24 mouse cellular contexts compared by ENCODE assay signal in the genomic region with DNA sequence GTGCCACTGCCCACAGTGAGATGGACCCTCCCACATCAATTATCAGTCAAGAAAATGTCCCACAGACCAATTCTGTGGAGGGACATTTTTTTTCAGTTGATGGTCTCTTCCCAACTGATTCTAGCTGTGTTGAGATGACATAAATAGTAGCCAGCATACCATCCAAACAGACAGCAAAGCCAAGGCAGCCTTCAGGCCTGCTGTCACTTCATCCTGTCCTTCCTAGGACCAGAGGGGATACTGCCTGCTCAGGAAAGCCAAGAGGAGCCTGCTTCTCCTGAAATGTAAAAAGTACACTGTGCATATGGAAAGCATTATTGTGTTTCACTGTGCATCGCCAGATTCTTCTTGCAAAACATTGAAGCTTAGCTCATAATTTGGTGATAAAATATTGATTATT. TPM values are rescaled to one million over a fixed set of nuclear protein-coding genes. Genes with fewer than 3 reads are reported as not detected.
DNase-seq lines count a peak whose midpoint lies in the region; TF ChIP-seq lines count a peak whose summit lies in the region.
"Had no signal": no experiment of that assay in that cellular context is flagged by ENCODE, and none has a peak within 500 bp of the region (broad histone marks: within the 10 kb centered on the region; RNA-seq: fewer than 3 reads in every experiment).

No protein-coding gene starts in this region.

- H3K27ac ChIP-seq in cerebellum, adult 2 months (ENCODE audit: insufficient read depth, low read length): peak overlapping the region; percentile 13
- H3K27ac ChIP-seq: embryonic facial prominence, embryonic 12.5 days; embryonic facial prominence, embryonic 15.5 days; heart, adult 2 months; hindbrain, embryonic 12.5 days; hindbrain, embryonic 15.5 days had no signal

- no peak overlapping the region for H3K4me3 ChIP-seq in cerebellum, adult 2 months (replicated peaks; ENCODE audit: insufficient read depth, low read depth, low read length)
- H3K4me3 ChIP-seq: embryonic facial prominence, embryonic 12.5 days; embryonic facial prominence, embryonic 15.5 days; heart, adult 2 months; hindbrain, embryonic 12.5 days; hindbrain, embryonic 15.5 days had no signal

- 54% methylated on average over 1 of the region's 1 CpGs for WGBS in cerebellum, adult 2 months

- H3K4me1 ChIP-seq in cerebellum, adult 2 months (ENCODE audit: control insufficient read depth, insufficient read depth, low read length): peaks cover 31% of the 10 kb centered on the region
- H3K4me1 ChIP-seq: embryonic facial prominence, embryonic 12.5 days; embryonic facial prominence, embryonic 15.5 days; hindbrain, embryonic 12.5 days; hindbrain, embryonic 15.5 days had no signal

- TF ChIP-seq POLR2A in cerebellum, adult 2 months (IDR thresholded peaks at IDR 0.05; ENCODE audit: borderline replicate concordance, insufficient read depth, low read length): no peak

- H3K27me3 ChIP-seq in cerebellum, adult 2 months (ENCODE audit: control insufficient read depth, insufficient read depth, low read length): no peaks in the 10 kb centered on the region
- H3K27me3 ChIP-seq: embryonic facial prominence, embryonic 12.5 days; embryonic facial prominence, embryonic 15.5 days; hindbrain, embryonic 12.5 days; hindbrain, embryonic 15.5 days had no signal

- TF ChIP-seq CTCF in cerebellum, adult 2 months (IDR thresholded peaks at IDR 0.05; ENCODE audit: borderline replicate concordance, insufficient read depth, low read depth, low read length): no peak

- peak; percentile 4 for DNase-seq in cerebellum, adult 11 months
- DNase-seq in cerebellum, postnatal 36 days: no peak
- peak in 1 of 2 experiments; percentile 50 for DNase-seq in cerebellum, adult 2 months
- DNase-seq in cerebellum, postnatal 10 days: no peak
- peak; percentile 50 for DNase-seq in heart, adult 11 months
- DNase-seq in heart, adult 9 months (ENCODE audit: low spot score in 2 of 2): no peak
- DNase-seq: adrenal gland, adult 8-10 months; adrenal gland, postnatal 25 days; gastrocnemius, postnatal 25 days; heart, adult 2 months; kidney, adult 2 months had no signal

RNA-seq across cellular contexts. Expression of gene 4933402J07Rik, which starts 38.6 kb away (rescaled TPM):
- 0.15 and 0.41 TPM in 2 replicates for polyA plus RNA-seq in cerebellum, adult 2 months (2012; rRNA removed)
- polyA plus RNA-seq: activated CD4-positive, CD25-positive, alpha-beta regulatory T cell, adult 4 months; embryonic facial prominence, embryonic 12.5 days; embryonic facial prominence, embryonic 15.5 days; forebrain, embryonic 11.5 days; forebrain, embryonic 14.5 days; heart, embryonic 11.5 days; heart, embryonic 14.5 days; heart, postnatal 0 days; hindbrain, embryonic 12.5 days; hindbrain, embryonic 15.5 days; intestine, embryonic 14.5 days; intestine, postnatal 0 days; kidney, adult 2 months; kidney, embryonic 14.5 days had no signal

RNA-seq across cellular contexts. Expression of gene Cbln1, which starts 52.6 kb away (rescaled TPM):
- polyA plus RNA-seq in cerebellum, adult 2 months (2012; rRNA removed): 886 and 1,066 TPM in 2 replicates
- polyA plus RNA-seq: heart, postnatal 0 days had no signal

Comparison
In these comparisons a context has a peak if more than half of its experiments do, and no peak if none do; other contexts are left out.
1. DNase-seq: peak in cerebellum, adult 11 months (single experiment) and heart, adult 11 months (single experiment); none in cerebellum, postnatal 36 days (0 of 2), cerebellum, postnatal 10 days (0 of 2) and heart, adult 9 months (0 of 2).